Mouse (Mus musculus): ENCODE data around the gene Piezo1. TPM values are rescaled to one million over a fixed set of nuclear protein-coding genes. Genes with fewer than 3 reads are reported as not detected.
"Not testable (repeated sequence)": the region's sequence is repeated elsewhere in the genome, so short reads cannot be mapped to it uniquely, and the experiment has no call there.

The Piezo1 gene
- polyA plus RNA-seq, 1 experiment from 2014 or later: 27.8 TPM

DNA sequence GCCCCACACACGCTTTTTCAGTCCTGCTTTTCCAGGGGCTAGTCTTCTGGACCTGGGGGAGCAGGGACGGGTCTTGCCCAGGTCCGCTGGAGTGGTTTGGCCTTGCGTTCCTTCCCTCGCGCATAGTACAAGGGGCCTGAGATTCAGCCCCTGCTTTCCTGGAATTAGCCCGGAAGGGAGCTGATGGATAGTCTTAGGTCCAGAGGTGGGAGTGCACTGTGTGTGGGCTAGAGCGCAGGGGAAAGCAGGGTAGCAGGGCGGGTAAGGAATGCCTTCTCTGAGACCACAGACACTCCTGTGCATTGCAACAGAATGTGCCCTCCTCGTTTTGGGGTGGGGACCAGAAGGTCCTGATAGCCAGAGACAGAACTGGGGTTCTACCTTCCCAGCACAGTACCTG lies 26.0 kb upstream of the Piezo1 start:
- 50% methylated on average over 10 of the region's 10 CpGs for WGBS
- Histone ChIP-seq H3K27ac (ENCODE audit: poor library complexity, severe bottlenecking) (no peak overlapping the region), H3K9ac (no peak overlapping the region), H3K9me3 (replicated peaks) (no peaks in the 10 kb centered on the region), H3K4me1 (replicated peaks) (peaks cover 42% of the 10 kb centered on the region), H3K36me3 (peaks cover 23% of the 10 kb centered on the region), H3K4me3 (peak overlapping the region; percentile 69), H3K27me3 (replicated peaks) (no peaks in the 10 kb centered on the region), H3K4me2 (peak overlapping the region; percentile 87)
- ATAC-seq (ENCODE audit: insufficient number of reproducible peaks, low FRiP score): no peak

DNA sequence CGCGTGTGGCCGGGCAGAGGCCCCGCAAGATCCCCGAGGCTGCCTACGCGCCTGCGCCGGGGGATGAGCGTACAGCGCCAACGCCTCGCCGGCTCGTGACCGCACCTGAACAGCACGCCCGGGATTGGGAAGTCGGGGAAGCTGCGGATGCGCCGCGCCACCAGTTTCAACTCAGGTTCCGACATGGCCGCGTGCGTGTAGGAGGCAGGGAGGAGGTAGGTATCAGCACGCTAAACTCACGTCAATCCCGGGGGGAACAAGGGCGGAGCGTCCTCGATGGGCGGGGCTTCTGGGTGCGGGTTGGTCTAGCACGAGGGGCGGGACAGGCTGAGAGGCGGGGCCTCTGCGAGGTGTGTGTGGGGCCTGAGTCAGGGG lies 25.5 kb upstream of the Piezo1 start, which contains the start of gene Aprt:
Gene Aprt (minus strand): TSS at position 262 of the 375 bp plus-strand sequence.
- H3K4me2 ChIP-seq: peak within 1 kb of the TSS; percentile 87
- H3K4me3 ChIP-seq: peak within 1 kb of the TSS; percentile 69
- WGBS: under 1% methylated on average over 39 of the region's 39 CpGs
- peaks cover 28% of the 10 kb centered on the region for H3K36me3 ChIP-seq
- peaks cover 42% of the 10 kb centered on the region for H3K4me1 ChIP-seq (replicated peaks)
- peak within 1 kb of the TSS; percentile 85 for H3K9ac ChIP-seq
- no peaks in the 10 kb centered on the region for H3K27me3 ChIP-seq (replicated peaks)
- H3K27ac ChIP-seq (ENCODE audit: poor library complexity, severe bottlenecking): peak within 1 kb of the TSS; percentile 23
- ATAC-seq (ENCODE audit: insufficient number of reproducible peaks, low FRiP score): peak; percentile 88
- no peaks in the 10 kb centered on the region for H3K9me3 ChIP-seq (replicated peaks)

DNA sequence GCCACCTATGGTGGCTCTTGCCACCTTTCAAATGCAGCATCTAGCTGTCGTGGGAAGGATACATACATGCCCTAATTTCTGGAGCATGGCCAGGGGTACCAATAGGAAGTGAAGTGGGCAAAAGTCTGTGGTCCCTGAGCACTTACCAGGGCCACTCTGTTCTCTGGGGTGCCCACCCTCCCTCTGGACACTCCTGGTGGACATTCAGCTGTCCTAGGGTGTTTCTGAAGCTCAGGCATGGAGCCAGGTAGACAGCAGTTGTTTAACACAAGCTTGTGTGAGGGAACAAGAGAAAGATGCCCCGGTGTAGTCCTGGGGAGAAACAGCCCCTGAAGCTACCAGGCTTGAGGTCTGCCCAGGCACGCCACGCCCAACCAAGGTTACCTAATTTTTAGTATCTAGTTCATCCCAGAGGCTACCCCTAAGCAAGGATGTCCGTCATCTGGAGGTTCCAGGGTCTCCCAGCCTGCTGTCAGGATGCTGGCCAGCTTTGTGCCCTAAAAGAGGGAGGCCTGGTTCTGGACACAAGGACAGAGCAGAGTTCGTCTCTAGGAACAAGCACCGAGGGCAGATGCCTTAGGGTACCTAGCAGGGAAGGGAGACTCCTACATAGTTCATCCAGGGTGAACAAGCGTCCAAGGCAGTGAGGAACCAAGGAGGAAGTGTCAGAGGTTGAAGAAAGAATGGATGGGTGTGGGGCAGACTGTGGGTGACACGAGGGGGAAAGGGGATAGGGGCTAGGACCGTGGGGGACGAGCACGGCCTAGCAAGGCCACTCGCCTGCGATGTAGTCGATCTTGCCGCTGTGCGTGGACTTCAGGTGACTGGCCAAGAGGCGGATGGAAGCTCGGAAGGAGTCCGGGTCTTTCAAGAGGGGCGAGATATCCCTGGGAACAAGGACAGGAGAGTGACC lies 24.9 kb upstream of the Piezo1 start:
- ATAC-seq (ENCODE audit: insufficient number of reproducible peaks, low FRiP score): peak; percentile 23
- Histone ChIP-seq H3K4me2 (peak overlapping the region; percentile 87), H3K9me3 (replicated peaks) (no peaks in the 10 kb centered on the region), H3K27me3 (replicated peaks) (no peaks in the 10 kb centered on the region), H3K36me3 (peaks cover 34% of the 10 kb centered on the region), H3K4me1 (replicated peaks) (peaks cover 42% of the 10 kb centered on the region), H3K4me3 (peak overlapping the region; percentile 69), H3K27ac (ENCODE audit: poor library complexity, severe bottlenecking) (peak overlapping the region; percentile 23), H3K9ac (peak overlapping the region; percentile 85)
- WGBS: 14% methylated on average over 21 of the region's 21 CpGs

DNA sequence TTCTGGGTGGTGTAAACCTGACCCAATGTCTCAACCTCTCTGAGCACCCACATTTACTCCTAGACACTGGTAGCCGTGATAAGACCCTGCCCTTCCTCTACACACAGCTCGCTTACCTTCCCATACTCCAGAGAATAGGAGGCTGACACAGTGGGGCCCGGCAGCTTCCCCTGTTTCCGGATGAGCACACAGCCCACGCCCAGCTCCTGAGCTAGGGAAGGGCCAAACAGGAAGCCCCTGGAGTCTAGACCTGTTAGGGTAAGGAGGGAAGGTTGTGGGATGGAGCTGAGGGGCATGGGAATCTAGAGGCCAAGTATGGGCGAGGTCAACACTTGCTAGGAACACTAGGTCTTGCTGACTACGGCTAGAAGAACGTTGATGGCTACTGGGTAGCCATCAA lies 24.2 kb upstream of the Piezo1 start:
- Histone ChIP-seq H3K4me2 (peak overlapping the region; percentile 87), H3K9me3 (replicated peaks) (no peaks in the 10 kb centered on the region), H3K4me3 (peak overlapping the region; percentile 69), H3K27ac (ENCODE audit: poor library complexity, severe bottlenecking) (peak overlapping the region; percentile 31; the same call in 1 of the 2 replicates), H3K4me1 (replicated peaks) (peaks cover 42% of the 10 kb centered on the region), H3K36me3 (peaks cover 42% of the 10 kb centered on the region), H3K9ac (no peak overlapping the region), H3K27me3 (replicated peaks) (no peaks in the 10 kb centered on the region)
- no peak for ATAC-seq (ENCODE audit: insufficient number of reproducible peaks, low FRiP score)
- WGBS: 63% methylated on average over 8 of the region's 8 CpGs

DNA sequence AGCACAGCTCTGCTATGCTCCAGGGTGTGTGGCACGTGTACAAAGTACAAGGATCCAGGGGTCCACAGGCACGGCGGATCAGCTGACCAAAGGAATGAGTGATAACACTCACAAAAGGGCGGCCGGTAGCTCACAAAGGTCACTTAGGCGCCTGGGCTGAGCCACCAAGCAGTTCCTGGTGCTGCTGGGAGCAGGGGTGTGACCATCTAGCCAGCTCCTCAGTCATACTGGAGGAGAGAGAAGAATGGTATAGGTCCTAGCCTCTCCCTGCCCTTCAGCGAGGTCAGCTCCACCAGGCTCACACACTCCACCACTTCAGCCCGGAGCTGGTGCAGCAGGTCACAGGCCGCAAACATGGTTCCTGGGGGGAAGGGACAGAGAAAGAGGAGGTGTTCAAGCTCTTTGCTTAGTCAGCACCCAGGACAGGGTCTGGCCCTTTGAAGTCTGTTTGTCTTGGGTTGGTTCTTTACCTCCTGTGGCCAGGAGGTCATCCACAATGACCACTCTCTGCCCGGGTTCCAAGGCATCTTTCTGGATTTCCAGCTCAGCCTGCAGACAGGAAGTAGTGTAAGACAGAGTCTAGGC lies 23.6 kb upstream of the Piezo1 start:
- no peak for ATAC-seq (ENCODE audit: insufficient number of reproducible peaks, low FRiP score)
- H3K9ac ChIP-seq: 0 out of 2 replicates have a peak overlapping the region, but pooled peaks have one; percentile 9

DNA sequence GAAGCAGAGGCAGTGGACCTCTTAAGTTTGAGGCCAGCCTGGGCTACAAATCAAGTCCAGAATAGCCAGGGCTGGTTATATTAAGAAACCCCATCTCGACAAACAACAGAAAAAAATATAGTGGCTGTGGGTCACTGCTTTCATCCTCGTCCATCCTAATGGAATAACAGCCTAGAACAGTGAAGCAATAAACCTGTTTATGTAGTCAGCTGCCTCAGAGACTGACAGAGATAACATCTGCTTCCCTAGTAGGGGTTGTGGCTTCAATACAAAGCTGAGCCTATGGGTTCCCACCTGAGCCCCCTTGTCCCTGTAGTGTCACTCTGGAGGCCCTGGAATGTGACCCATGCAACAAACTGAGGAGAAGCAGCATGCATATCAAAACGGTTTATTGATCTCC lies 23.1 kb upstream of the Piezo1 start:
- no peaks in the 10 kb centered on the region for H3K9me3 ChIP-seq (replicated peaks)
- H3K4me1 ChIP-seq (replicated peaks): peaks cover 40% of the 10 kb centered on the region
- no peak for ATAC-seq (ENCODE audit: insufficient number of reproducible peaks, low FRiP score)
- no peaks in the 10 kb centered on the region for H3K27me3 ChIP-seq (replicated peaks)
- peaks cover 52% of the 10 kb centered on the region for H3K36me3 ChIP-seq
- peak overlapping the region; percentile 87; the same call in 1 of the 2 replicates for H3K4me2 ChIP-seq
- WGBS: 52% methylated on average over 3 of the region's 3 CpGs
- 0 out of 2 replicates have a peak overlapping the region, but pooled peaks have one; percentile 9 for H3K9ac ChIP-seq
- peak overlapping the region; percentile 31; the same call in 1 of the 2 replicates for H3K27ac ChIP-seq (ENCODE audit: poor library complexity, severe bottlenecking)
- H3K4me3 ChIP-seq: no peak overlapping the region

More for the DNA sequence above, 23.6 kb upstream of the Piezo1 start:
- Histone ChIP-seq H3K27me3 (replicated peaks) (no peaks in the 10 kb centered on the region), H3K4me1 (replicated peaks) (peaks cover 40% of the 10 kb centered on the region), H3K4me3 (0 out of 2 replicates have a peak overlapping the region, but pooled peaks have one; percentile 69), H3K27ac (ENCODE audit: poor library complexity, severe bottlenecking) (peak overlapping the region; percentile 31; the same call in 1 of the 2 replicates), H3K4me2 (peak overlapping the region; percentile 87), H3K9me3 (replicated peaks) (no peaks in the 10 kb centered on the region), H3K36me3 (peaks cover 47% of the 10 kb centered on the region)
- 10% methylated on average over 10 of the region's 10 CpGs for WGBS

DNA sequence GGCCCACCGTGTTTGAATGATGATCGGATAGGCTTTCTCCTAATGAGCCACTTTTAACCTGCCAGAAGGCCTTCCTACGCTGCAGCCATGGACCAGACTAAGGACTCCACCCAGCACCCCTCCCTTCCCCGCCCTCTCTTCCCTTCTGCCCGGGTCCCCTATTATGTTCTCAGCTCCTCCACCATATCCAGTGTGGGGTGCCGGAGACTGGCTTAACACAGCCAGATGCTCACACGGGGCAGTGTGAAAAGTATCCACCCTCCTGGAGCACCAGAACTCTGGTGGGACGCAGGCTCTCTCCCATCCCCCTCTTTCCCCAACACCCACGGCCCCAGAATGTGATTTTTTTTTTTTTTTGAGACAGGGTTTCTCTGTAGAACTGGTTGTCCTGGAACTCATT lies 22.4 kb upstream of the Piezo1 start:
- Histone ChIP-seq H3K9me3 (replicated peaks) (no peaks in the 10 kb centered on the region), H3K9ac (no peak overlapping the region), H3K27ac (ENCODE audit: poor library complexity, severe bottlenecking) (no peak overlapping the region), H3K4me3 (no peak overlapping the region), H3K4me1 (replicated peaks) (peaks cover 41% of the 10 kb centered on the region), H3K36me3 (peaks cover 53% of the 10 kb centered on the region), H3K27me3 (replicated peaks) (no peaks in the 10 kb centered on the region), H3K4me2 (no peak overlapping the region)
- ATAC-seq (ENCODE audit: insufficient number of reproducible peaks, low FRiP score): no peak
- 62% methylated on average over 9 of the region's 9 CpGs for WGBS

DNA sequence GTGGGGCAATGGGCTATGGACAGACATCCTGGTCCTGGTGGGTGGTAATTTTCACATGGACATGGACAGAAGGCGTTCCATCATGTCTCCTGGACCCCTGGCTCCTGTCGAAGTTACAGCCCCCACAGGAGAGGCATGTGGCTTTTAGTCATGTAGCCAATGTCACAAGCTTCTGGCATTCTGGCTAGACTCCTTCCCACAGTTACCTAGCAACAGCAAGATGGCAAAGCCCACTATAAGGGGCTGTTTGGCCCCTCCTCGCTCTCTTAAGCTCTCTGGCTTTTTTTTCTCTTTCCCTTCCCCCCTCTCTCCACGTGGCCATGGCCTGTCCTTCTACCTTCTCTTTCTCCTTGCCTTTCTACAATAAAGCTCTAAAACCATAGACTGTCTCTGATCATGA lies 22.0 kb upstream of the Piezo1 start:
- H3K9me3 ChIP-seq (replicated peaks); H3K27ac ChIP-seq (ENCODE audit: poor library complexity, severe bottlenecking); ATAC-seq (ENCODE audit: insufficient number of reproducible peaks, low FRiP score); H3K4me2 ChIP-seq; H3K4me3 ChIP-seq; H3K27me3 ChIP-seq (replicated peaks); H3K9ac ChIP-seq: not testable (repeated sequence)
- H3K4me1 ChIP-seq (replicated peaks): peaks cover 41% of the 10 kb centered on the region
- 56% methylated on average over 4 of the region's 4 CpGs for WGBS
- H3K36me3 ChIP-seq: peaks cover 53% of the 10 kb centered on the region

DNA sequence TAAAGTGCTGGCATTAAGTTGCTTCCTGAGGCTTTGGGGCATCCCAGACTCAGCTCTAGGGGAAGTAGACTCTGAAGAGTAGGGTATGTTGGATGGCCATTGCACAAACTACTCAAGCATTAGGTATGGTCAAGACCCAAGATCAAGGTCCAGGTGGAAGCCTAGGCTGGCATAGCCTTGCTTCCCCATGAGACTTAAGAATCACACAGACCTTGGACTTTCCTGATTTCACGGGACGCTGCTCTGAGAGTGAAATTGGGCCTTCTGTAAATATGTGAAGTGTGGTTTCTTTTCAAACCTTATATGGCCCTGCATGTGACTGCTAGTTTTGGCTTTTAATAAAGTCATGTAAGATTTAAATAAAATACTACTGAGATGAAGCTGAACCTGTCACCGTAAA lies 21.6 kb upstream of the Piezo1 start:
- Histone ChIP-seq H3K27ac (ENCODE audit: poor library complexity, severe bottlenecking) (no peak overlapping the region), H3K36me3 (peaks cover 53% of the 10 kb centered on the region), H3K4me2 (no peak overlapping the region), H3K9ac (no peak overlapping the region), H3K27me3 (replicated peaks) (no peaks in the 10 kb centered on the region), H3K4me1 (replicated peaks) (peaks cover 41% of the 10 kb centered on the region), H3K4me3 (no peak overlapping the region), H3K9me3 (replicated peaks) (no peaks in the 10 kb centered on the region)
- no peak for ATAC-seq (ENCODE audit: insufficient number of reproducible peaks, low FRiP score)
- WGBS: 90% methylated on average over 3 of the region's 3 CpGs

DNA sequence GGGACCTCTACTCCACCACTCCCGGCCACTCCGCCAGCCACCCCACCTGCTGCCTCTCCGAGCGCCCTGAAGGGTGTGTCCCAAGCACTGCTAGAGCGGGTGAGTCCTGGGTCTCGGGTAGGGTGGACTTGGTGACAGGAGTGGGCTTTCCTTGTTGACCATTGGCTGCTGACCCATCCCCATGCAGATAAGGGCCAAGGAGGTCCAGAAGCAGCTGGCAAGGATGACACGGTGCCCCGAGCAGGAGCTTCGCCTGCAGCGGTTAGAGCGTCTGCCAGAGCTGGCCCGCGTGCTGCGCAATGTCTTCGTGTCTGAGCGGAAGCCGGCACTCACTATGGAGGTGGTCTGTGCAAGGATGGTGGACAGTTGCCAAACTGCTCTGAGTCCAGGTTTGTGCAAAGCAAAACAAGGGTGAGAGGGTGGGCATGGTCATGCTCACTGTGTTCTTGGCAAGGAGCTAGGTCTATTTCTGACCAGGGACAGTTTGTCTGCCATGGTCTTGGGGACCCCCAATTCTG lies 20.7 kb upstream of the Piezo1 start:
- 91% methylated on average over 17 of the region's 17 CpGs for WGBS
- no peak overlapping the region for H3K27ac ChIP-seq (ENCODE audit: poor library complexity, severe bottlenecking)
- H3K27me3 ChIP-seq (replicated peaks): no peaks in the 10 kb centered on the region
- no peaks in the 10 kb centered on the region for H3K9me3 ChIP-seq (replicated peaks)
- H3K4me2 ChIP-seq: no peak overlapping the region
- H3K4me3 ChIP-seq: no peak overlapping the region
- peaks cover 53% of the 10 kb centered on the region for H3K36me3 ChIP-seq
- no peak for ATAC-seq (ENCODE audit: insufficient number of reproducible peaks, low FRiP score)
- no peak overlapping the region for H3K9ac ChIP-seq
- peaks cover 42% of the 10 kb centered on the region for H3K4me1 ChIP-seq (replicated peaks)

DNA sequence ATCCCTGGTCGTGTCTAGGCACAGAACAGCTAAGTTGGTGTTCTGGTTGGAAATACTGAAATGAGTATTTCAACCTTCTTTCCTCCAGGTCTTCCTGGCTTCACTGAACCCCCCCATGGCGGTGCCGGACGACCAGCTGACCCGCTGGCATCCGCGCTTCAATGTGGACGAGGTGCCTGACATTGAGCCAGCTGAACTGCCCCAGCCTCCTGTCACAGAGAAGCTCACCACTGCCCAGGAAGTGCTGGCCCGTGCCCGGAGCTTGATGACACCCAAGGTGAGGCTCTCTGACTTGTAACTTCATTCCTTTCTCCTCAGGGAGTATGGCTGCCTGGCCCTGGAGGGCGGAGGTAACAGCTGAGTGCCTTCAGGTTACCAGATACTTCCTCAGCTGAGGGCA lies 20.0 kb upstream of the Piezo1 start:
- no peak overlapping the region for H3K9ac ChIP-seq
- no peak overlapping the region for H3K4me3 ChIP-seq
- H3K9me3 ChIP-seq (replicated peaks): no peaks in the 10 kb centered on the region
- H3K36me3 ChIP-seq: peaks cover 53% of the 10 kb centered on the region
- peaks cover 46% of the 10 kb centered on the region for H3K4me1 ChIP-seq (replicated peaks)
- ATAC-seq (ENCODE audit: insufficient number of reproducible peaks, low FRiP score): no peak
- no peak overlapping the region for H3K4me2 ChIP-seq
- H3K27me3 ChIP-seq (replicated peaks): no peaks in the 10 kb centered on the region
- 95% methylated on average over 11 of the region's 11 CpGs for WGBS
- H3K27ac ChIP-seq (ENCODE audit: poor library complexity, severe bottlenecking): no peak overlapping the region
